Mouse (Mus musculus) liver, adult 2 months (tissue): Measurements from ENCODE around the gene Rps26.

Experiments used
- CTCF ChIP-seq: fragments of 200-500 bp; IDR thresholded peaks from 2 replicates; pipeline ENCODE4 v1.5.1; 2011; ENCODE audit warnings: low read depth, low read length, control low read depth
- POLR2A ChIP-seq: fragments of 200-500 bp; IDR thresholded peaks from 2 replicates; pipeline ENCODE4 v1.6.1; 2011; ENCODE audit warnings: low read length, control low read depth; ENCODE audit not compliant: insufficient read depth; ENCODE audit errors: extremely low read depth

- TF ChIP-seq POLR2A (no peak), CTCF (no peak)
Observed at GRCm38 (mm10) chr10:128668790-128669672, 42.5 kb upstream of the Rps26 start.
